Mouse (Mus musculus): Measurements from ENCODE around the gene Ube2v1. TPM values are rescaled to one million over a fixed set of nuclear protein-coding genes. Genes with fewer than 3 reads are reported as not detected.

The Ube2v1 gene
- total and polyA plus RNA-seq, 3 experiments: 164 to 343 TPM; not detected in 1

- Histone ChIP-seq H3K9me3 (replicated peaks; ENCODE audit: insufficient read depth, low read length) (no peaks in the 10 kb centered on the region), H3K79me2 (ENCODE audit: control insufficient read depth, insufficient read depth, low read length, poor library complexity) (no peaks in the 10 kb centered on the region), H3K27ac (ENCODE audit: control insufficient read depth, low read depth, low read length) (no peak overlapping the region), H3K4me3 (ENCODE audit: control insufficient read depth in 1 of 2, insufficient read depth in 1 of 2, low read depth in 2 of 2, low read length in 2 of 2) (no peak overlapping the region), H3K4me1 (ENCODE audit: control insufficient read depth in 1 of 2, insufficient read depth in 2 of 2, low read length in 2 of 2) (peaks cover 0 to 3% of the 10 kb centered on the region in 2 experiments; a peak in 1 of 4 replicates), H3K36me3 (ENCODE audit: control insufficient read depth in 1 of 2, insufficient read depth in 2 of 2, low read length in 2 of 2) (no peaks in the 10 kb centered on the region), H3K9ac (ENCODE audit: control insufficient read depth, low read depth, low read length, poor library complexity, severe bottlenecking) (no peak overlapping the region), H3K27me3 (ENCODE audit: control insufficient read depth in 1 of 2, insufficient read depth in 2 of 2, low read length in 2 of 2) (peaks cover 0 to 4% of the 10 kb centered on the region in 2 experiments; a peak in 2 of 4 replicates)
- no peak for DNase-seq (ENCODE audit: low read depth, low spot score)
- TF ChIP-seq HCFC1 (IDR thresholded peaks at IDR 0.05; ENCODE audit: low read depth, low read length) (no peak), POLR2A (IDR thresholded peaks at IDR 0.05; ENCODE audit: control insufficient read depth in 1 of 2, insufficient read depth in 1 of 2, low read depth in 1 of 2, low read length in 2 of 2, poor library complexity in 1 of 2) (no peak), MAFK (IDR thresholded peaks at IDR 0.05; ENCODE audit: borderline replicate concordance, low read depth, low read length) (no peak), JUND (IDR thresholded peaks at IDR 0.05; ENCODE audit: low read depth, low read length) (no peak), MAX (IDR thresholded peaks at IDR 0.05; ENCODE audit: low read length) (no peak), TCF12 (IDR thresholded peaks at IDR 0.05; ENCODE audit: low read depth, low read length) (no peak), E2F4 (IDR thresholded peaks at IDR 0.05; ENCODE audit: borderline replicate concordance, low read depth, low read length) (no peak), SIN3A (IDR thresholded peaks at IDR 0.05; ENCODE audit: low read length) (no peak), RAD21 (IDR thresholded peaks at IDR 0.05; ENCODE audit: low read depth, low read length) (no peak), NRF1 (IDR thresholded peaks at IDR 0.05; ENCODE audit: insufficient read depth, low read depth, low read length, poor library complexity, severe bottlenecking) (no peak), KAT2A (conservative IDR thresholded peaks at IDR 0.05; ENCODE audit: low read depth, low read length) (no peak), ELF1 (IDR thresholded peaks at IDR 0.05; ENCODE audit: low read depth, low read length) (no peak), SMC3 (IDR thresholded peaks at IDR 0.05; ENCODE audit: low read depth, low read length) (no peak), GATA1 (IDR thresholded peaks at IDR 0.05; ENCODE audit: low read depth, low read length) (no peak), ZC3H11A (IDR thresholded peaks at IDR 0.05; ENCODE audit: low read depth, low read length) (no peak), ZMIZ1 (IDR thresholded peaks at IDR 0.05; ENCODE audit: low read depth, low read length) (no peak), ETS1 (IDR thresholded peaks at IDR 0.05; ENCODE audit: low read depth, low read length) (no peak), MYC (IDR thresholded peaks at IDR 0.05; ENCODE audit: low read depth, low read length) (no peak)
Measured at GRCm38 (mm10) chr2:167576121-167576620, 55.7 kb downstream of the Ube2v1 start.

GRCm38 (mm10) chr2:167575581-167575980, 56.3 kb downstream of the Ube2v1 start:
- H3K4me3 ChIP-seq (ENCODE audit: control insufficient read depth in 1 of 2, insufficient read depth in 1 of 2, low read depth in 2 of 2, low read length in 2 of 2): no peak overlapping the region
- no peak for TF ChIP-seq HCFC1 (IDR thresholded peaks at IDR 0.05; ENCODE audit: low read depth, low read length)
- no peak for TF ChIP-seq ZMIZ1 (IDR thresholded peaks at IDR 0.05; ENCODE audit: low read depth, low read length)
- TF ChIP-seq E2F4 (IDR thresholded peaks at IDR 0.05; ENCODE audit: borderline replicate concordance, low read depth, low read length): no peak
- no peak for TF ChIP-seq MYC (IDR thresholded peaks at IDR 0.05; ENCODE audit: low read depth, low read length)
- TF ChIP-seq MXI1 (IDR thresholded peaks at IDR 0.05; ENCODE audit: low read depth, low read length): no peak
- no peak for TF ChIP-seq POLR2A (IDR thresholded peaks at IDR 0.05; ENCODE audit: control insufficient read depth in 1 of 2, insufficient read depth in 1 of 2, low read depth in 1 of 2, low read length in 2 of 2, poor library complexity in 1 of 2)
- TF ChIP-seq ETS1 (IDR thresholded peaks at IDR 0.05; ENCODE audit: low read depth, low read length): no peak
- no peak for TF ChIP-seq JUND (IDR thresholded peaks at IDR 0.05; ENCODE audit: low read depth, low read length)
- no peak for TF ChIP-seq NELFE (IDR thresholded peaks at IDR 0.05; ENCODE audit: low read depth, low read length)
- TF ChIP-seq USF2 (IDR thresholded peaks at IDR 0.05; ENCODE audit: borderline replicate concordance in 1 of 2, insufficient read depth in 1 of 2, low read depth in 1 of 2, low read length in 2 of 2): no peak
- no peaks in the 10 kb centered on the region for H3K36me3 ChIP-seq (ENCODE audit: control insufficient read depth in 1 of 2, insufficient read depth in 2 of 2, low read length in 2 of 2)

More at GRCm38 (mm10) chr2:167575581-167575980, 56.3 kb downstream of the Ube2v1 start:
- H3K79me2 ChIP-seq (ENCODE audit: control insufficient read depth, insufficient read depth, low read length, poor library complexity): no peaks in the 10 kb centered on the region
- no peaks in the 10 kb centered on the region for H3K9me3 ChIP-seq (replicated peaks; ENCODE audit: insufficient read depth, low read length)
- DNase-seq (ENCODE audit: low read depth, low spot score): no peak
- peaks cover 0 to 3% of the 10 kb centered on the region in 2 experiments; a peak in 1 of 4 replicates for H3K4me1 ChIP-seq (ENCODE audit: control insufficient read depth in 1 of 2, insufficient read depth in 2 of 2, low read length in 2 of 2)
- H3K9ac ChIP-seq (ENCODE audit: control insufficient read depth, low read depth, low read length, poor library complexity, severe bottlenecking): no peak overlapping the region
- H3K27me3 ChIP-seq (ENCODE audit: control insufficient read depth in 1 of 2, insufficient read depth in 2 of 2, low read length in 2 of 2): peaks cover 0 to 4% of the 10 kb centered on the region in 2 experiments; a peak in 2 of 4 replicates
- no peak overlapping the region for H3K27ac ChIP-seq (ENCODE audit: control insufficient read depth, low read depth, low read length)
